Mouse (Mus musculus) hindbrain, embryonic 14.5 days (tissue): ENCODE data around the gene Lypla2. TPM values are rescaled to one million over a fixed set of nuclear protein-coding genes. Genes with fewer than 3 reads are reported as not detected.
"Not testable (repeated sequence)": the region's sequence is repeated elsewhere in the genome, so short reads cannot be mapped to it uniquely, and the experiment has no call there.

Source experiments
- ATAC-seq: fragments of 200-750 bp; cut with Nextera tagmentation; 2 replicates; pipeline ENCODE4 v1.8.0; 2017; ENCODE audit warnings: moderate number of reproducible peaks, mild to moderate bottlenecking, moderate TSS enrichment, moderate library complexity; ENCODE audit not compliant: low FRiP score
- DNase-seq: peaks from one replicate; pipeline ENCODE4 v3.0.0-alpha.2; 2015; ENCODE audit warnings: low spot score
- H3K27ac ChIP-seq: fragments of 300-500 bp; sonication (generic); 2 replicates; pipeline ENCODE4 v1.5.1; 2014; ENCODE audit warnings: mild to moderate bottlenecking, moderate library complexity
- H3K27me3 ChIP-seq: fragments of 300-500 bp; sonication (generic); 2 replicates; pipeline ENCODE4 v1.6.1; 2014; ENCODE audit warnings: mild to moderate bottlenecking, low read length, mixed read lengths; ENCODE audit not compliant: control insufficient read depth, insufficient read depth
- H3K36me3 ChIP-seq: fragments of 300-500 bp; sonication (generic); replicated peaks from 2 replicates; pipeline ENCODE4 v1.6.1; 2014; ENCODE audit not compliant: control insufficient read depth, insufficient read depth
- H3K4me1 ChIP-seq: fragments of 300-500 bp; sonication (generic); replicated peaks from 2 replicates; pipeline ENCODE4 v1.6.1; 2014; ENCODE audit warnings: antibody characterized with exemption, low read length, mixed read lengths; ENCODE audit not compliant: control insufficient read depth, insufficient read depth
- H3K4me2 ChIP-seq: fragments of 300-500 bp; sonication (generic); replicated peaks from 2 replicates; pipeline ENCODE4 v1.6.1; 2014; ENCODE audit warnings: mild to moderate bottlenecking, moderate library complexity
- H3K4me3 ChIP-seq: fragments of 300-500 bp; sonication (generic); replicated peaks from 2 replicates; pipeline ENCODE4 v1.5.1; 2014; ENCODE audit warnings: mild to moderate bottlenecking, low read length
- H3K9ac ChIP-seq: fragments of 300-500 bp; sonication (generic); 2 replicates; pipeline ENCODE4 v1.6.1; 2014
- H3K9me3 ChIP-seq: fragments of 300-500 bp; sonication (generic); 2 replicates; pipeline ENCODE4 v1.6.1; 2016; ENCODE audit warnings: low read length; ENCODE audit not compliant: control insufficient read depth
- WGBS: fragments of 180-500 bp; shearing (Covaris S2); extraction: QIAGEN DNeasy Blood & Tissue Kit; methylation state at CpG from one replicate; pipeline ENCODE4 v1.1.7; 2014; 5-methylcytosine and 5-hydroxymethylcytosine counted together
- polyA plus RNA-seq: library from polyadenylated mRNA; unstranded; fragments of >200 nt; fragmentation: Nextera tagmentation; extraction: Ambion mirVana; gene quantifications from 2 replicates; pipeline ENCODE4 v1.2.1, GENCODE M21; 2014

Lypla2 gene
- polyA plus RNA-seq, 1 experiment from 2014 or later, result 191 TPM

GRCm38 (mm10) chr4:135945706-135946105 is 26.7 kb downstream of the Lypla2 start:
- Histone ChIP-seq H3K4me1 (peaks cover 12% of the 10 kb centered on the region), H3K4me3 (peak overlapping the region; percentile 68), H3K27ac (peak overlapping the region; percentile 60), H3K9me3 (no peaks in the 10 kb centered on the region), H3K36me3 (peaks cover 15% of the 10 kb centered on the region; the same call in 1 of the 2 replicates), H3K27me3 (no peaks in the 10 kb centered on the region), H3K9ac (peak overlapping the region; percentile 48), H3K4me2 (peak overlapping the region; percentile 69)
- ATAC-seq (peak; percentile 10; the same call in 1 of the 2 replicates), DNase-seq (no peak)
- WGBS, result 79% methylated on average over 10 of the region's 10 CpGs

- Histone ChIP-seq H3K27ac (no peak overlapping the region), H3K27me3 (no peaks in the 10 kb centered on the region), H3K9ac (no peak overlapping the region), H3K36me3 (peaks cover 25% of the 10 kb centered on the region), H3K4me2 (no peak overlapping the region), H3K4me3 (no peak overlapping the region), H3K9me3 (no peaks in the 10 kb centered on the region), H3K4me1 (peaks cover 8% of the 10 kb centered on the region)
- DNase-seq (no peak), ATAC-seq (no peak)
- WGBS, result 62% methylated on average over 4 of the region's 4 CpGs
Observed at GRCm38 (mm10) chr4:135943389-135943788, 29.0 kb downstream of the Lypla2 start.

- H3K27me3 ChIP-seq, result no peaks in the 10 kb centered on the region
- WGBS, result 96% methylated on average over 6 of the region's 6 CpGs
- H3K4me2 ChIP-seq, result no peak overlapping the region
- no peak for ATAC-seq
- H3K9me3 ChIP-seq, result no peaks in the 10 kb centered on the region
- no peak for DNase-seq
- no peak overlapping the region for H3K27ac ChIP-seq
- H3K4me3 ChIP-seq, result no peak overlapping the region
- H3K36me3 ChIP-seq, result peaks cover 35% of the 10 kb centered on the region
- H3K4me1 ChIP-seq, result peaks cover 6% of the 10 kb centered on the region
- H3K9ac ChIP-seq, result no peak overlapping the region
Observed at GRCm38 (mm10) chr4:135942193-135942592, 30.2 kb downstream of the Lypla2 start.

DNA sequence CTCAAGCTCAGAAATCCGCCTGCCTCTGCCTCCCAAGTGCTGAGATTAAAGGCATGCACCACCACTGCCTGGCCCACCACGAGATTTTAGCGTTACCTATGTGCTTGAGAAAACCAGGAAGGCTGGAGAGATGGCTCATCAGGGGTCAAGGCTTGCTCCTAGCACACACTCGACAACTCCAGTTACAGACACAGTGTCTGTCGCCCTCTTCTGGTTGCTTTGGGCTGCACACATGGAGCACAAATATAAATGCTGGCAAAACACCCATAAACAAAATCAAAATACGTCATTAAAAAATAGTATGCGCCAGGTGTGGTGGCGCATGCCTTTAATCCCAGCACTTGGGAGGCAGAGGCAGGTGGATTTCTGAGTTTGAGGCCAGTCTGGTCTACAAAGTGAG is 31.4 kb downstream of the Lypla2 start:
- not testable (repeated sequence) for H3K9ac ChIP-seq, ATAC-seq, H3K4me2 ChIP-seq, H3K4me1 ChIP-seq, H3K4me3 ChIP-seq, H3K27ac ChIP-seq, H3K27me3 ChIP-seq, H3K9me3 ChIP-seq, DNase-seq
- 82% methylated on average over 8 of the region's 8 CpGs for WGBS
- H3K36me3 ChIP-seq, result peaks cover 43% of the 10 kb centered on the region

DNA sequence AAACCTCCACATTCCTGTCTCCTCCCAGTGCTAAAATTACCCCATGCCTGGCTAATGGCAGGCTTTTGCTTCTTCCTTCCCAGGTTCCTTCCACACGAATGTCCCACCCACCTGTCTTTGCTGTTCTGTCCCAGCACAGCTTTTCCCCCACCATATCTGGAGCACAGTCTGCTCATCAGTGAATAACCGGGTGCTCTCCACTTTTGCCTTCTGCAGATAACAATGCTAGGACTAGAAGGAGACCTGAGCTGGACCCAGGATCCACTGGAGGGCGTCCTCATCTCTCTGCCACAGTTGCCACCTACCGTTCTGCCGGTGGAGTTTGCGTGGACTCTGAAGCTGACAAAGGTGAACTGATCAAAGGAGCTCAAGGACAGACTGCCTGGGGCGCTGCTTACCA is 33.6 kb downstream of the Lypla2 start:
- H3K4me1 ChIP-seq, result no peaks in the 10 kb centered on the region
- no peaks in the 10 kb centered on the region for H3K27me3 ChIP-seq
- ATAC-seq (no peak), DNase-seq (no peak)
- H3K4me2 ChIP-seq, result no peak overlapping the region
- no peaks in the 10 kb centered on the region for H3K9me3 ChIP-seq
- WGBS, result 85% methylated on average over 7 of the region's 7 CpGs
- no peak overlapping the region for H3K4me3 ChIP-seq
- H3K9ac ChIP-seq, result no peak overlapping the region
- H3K27ac ChIP-seq, result no peak overlapping the region
- H3K36me3 ChIP-seq, result peaks cover 52% of the 10 kb centered on the region

DNA sequence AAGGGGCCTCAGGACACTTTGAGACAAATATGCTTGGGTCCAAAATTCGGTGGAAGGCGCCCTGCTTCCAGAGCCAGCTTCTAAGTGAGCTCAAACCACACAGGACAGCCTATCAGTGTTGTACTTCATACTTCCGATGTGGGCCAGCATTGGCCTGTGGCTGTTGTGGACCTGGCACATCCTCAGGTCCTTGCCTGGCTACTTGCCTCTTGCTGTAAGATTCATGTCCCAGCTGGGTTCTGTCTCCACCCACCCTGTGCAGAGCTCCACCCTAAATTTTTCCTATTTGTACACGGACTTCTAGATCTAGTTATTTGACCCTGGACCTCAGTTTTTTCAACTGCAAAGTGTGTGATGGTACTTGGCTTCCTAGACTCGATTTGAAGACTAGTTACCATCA is 36.9 kb downstream of the Lypla2 start:
- H3K9ac ChIP-seq, result no peak overlapping the region
- ATAC-seq, result no peak

DNA sequence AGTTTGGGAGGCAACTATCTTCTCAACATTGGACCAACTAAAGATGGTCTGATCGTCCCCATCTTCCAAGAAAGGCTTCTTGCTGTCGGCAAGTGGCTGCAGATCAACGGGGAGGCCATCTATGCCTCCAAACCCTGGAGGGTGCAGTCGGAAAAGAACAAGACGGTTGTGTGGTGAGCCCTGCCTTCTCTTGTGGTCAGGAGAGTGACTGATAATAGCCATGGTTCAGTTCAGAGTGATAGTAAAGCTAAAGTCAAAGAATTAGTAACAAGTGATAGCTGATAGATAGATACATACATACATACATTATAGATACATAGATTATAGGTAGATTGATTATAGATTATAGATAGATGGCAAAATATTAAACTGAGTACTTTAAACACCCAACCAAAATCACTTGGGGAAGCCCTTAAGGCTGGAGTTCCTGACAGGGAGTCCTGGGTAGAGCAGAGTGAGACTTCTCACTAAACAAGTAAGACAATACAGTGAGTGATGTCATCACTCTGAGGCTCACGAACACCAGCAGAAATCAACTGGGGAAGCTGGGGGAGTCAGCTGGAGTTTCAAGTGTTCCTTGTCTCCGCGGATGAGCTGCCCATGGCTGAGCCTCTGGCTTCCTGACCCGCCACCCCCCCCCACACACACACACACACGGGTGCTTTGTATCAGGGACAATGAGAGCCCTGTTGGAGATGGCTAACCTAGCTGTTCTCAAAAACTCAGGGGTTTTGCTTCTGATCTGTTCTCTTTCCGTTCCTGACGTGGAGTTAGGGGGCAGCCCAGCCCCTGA is 37.5 kb downstream of the Lypla2 start:
- WGBS, result 46% methylated on average over 12 of the region's 12 CpGs
- peaks cover 67% of the 10 kb centered on the region for H3K36me3 ChIP-seq

More for the DNA sequence above, 36.9 kb downstream of the Lypla2 start:
- H3K4me3 ChIP-seq, result no peak overlapping the region
- 73% methylated on average over 5 of the region's 5 CpGs for WGBS
- H3K36me3 ChIP-seq, result peaks cover 62% of the 10 kb centered on the region
- DNase-seq, result no peak
- H3K4me2 ChIP-seq, result no peak overlapping the region
- no peaks in the 10 kb centered on the region for H3K4me1 ChIP-seq
- H3K9me3 ChIP-seq, result no peaks in the 10 kb centered on the region
- H3K27ac ChIP-seq, result no peak overlapping the region
- no peaks in the 10 kb centered on the region for H3K27me3 ChIP-seq

DNA sequence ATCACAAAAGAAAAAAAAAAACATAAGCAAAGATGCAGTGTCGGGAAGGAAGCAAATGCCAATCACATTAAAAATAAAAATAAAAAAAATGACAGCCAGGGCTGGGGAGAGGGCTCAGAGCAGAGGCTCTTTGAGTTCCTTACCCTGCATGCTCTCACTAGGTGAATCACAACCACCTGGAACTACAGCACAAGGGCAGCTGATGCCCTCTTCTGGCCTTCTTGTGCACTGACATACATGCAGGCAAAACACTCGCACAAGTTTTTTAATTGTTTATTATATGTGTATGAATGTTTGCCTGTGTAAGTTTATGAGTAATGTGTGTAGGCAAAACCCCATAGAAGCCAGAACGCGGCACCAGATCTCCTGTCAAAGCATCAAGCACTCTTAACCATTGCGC is 40.6 kb downstream of the Lypla2 start:
- H3K9ac ChIP-seq, result no peak overlapping the region
- H3K4me1 ChIP-seq, result no peaks in the 10 kb centered on the region
- WGBS, result 73% methylated on average over 5 of the region's 5 CpGs
- ATAC-seq (no peak), DNase-seq (no peak)
- H3K27ac ChIP-seq, result no peak overlapping the region
- no peak overlapping the region for H3K4me3 ChIP-seq
- H3K9me3 ChIP-seq, result no peaks in the 10 kb centered on the region
- no peak overlapping the region for H3K4me2 ChIP-seq
- H3K36me3 ChIP-seq, result peaks cover 47% of the 10 kb centered on the region
- no peaks in the 10 kb centered on the region for H3K27me3 ChIP-seq

More for the DNA sequence above, 37.5 kb downstream of the Lypla2 start:
- Histone ChIP-seq H3K9ac (no peak overlapping the region), H3K4me3 (no peak overlapping the region), H3K4me2 (no peak overlapping the region), H3K27ac (no peak overlapping the region), H3K9me3 (no peaks in the 10 kb centered on the region), H3K4me1 (no peaks in the 10 kb centered on the region), H3K27me3 (no peaks in the 10 kb centered on the region)
- no peak for ATAC-seq
- no peak for DNase-seq

- Histone ChIP-seq H3K27ac (no peak overlapping the region), H3K36me3 (peaks cover 54% of the 10 kb centered on the region), H3K9ac (no peak overlapping the region), H3K9me3 (no peaks in the 10 kb centered on the region), H3K27me3 (no peaks in the 10 kb centered on the region), H3K4me2 (no peak overlapping the region), H3K4me3 (no peak overlapping the region), H3K4me1 (no peaks in the 10 kb centered on the region)
- ATAC-seq (no peak), DNase-seq (no peak)
- WGBS, result 94% methylated on average over 8 of the region's 8 CpGs
Observed at GRCm38 (mm10) chr4:135930239-135930638, 42.2 kb downstream of the Lypla2 start.
